Mouse (Mus musculus) limb, embryonic 14.5 days (tissue): ENCODE measurements around the gene Gfod2. TPM values are rescaled to one million over a fixed set of nuclear protein-coding genes. Genes with fewer than 3 reads are reported as not detected.

Experiments used
- ATAC-seq: fragments of 200-750 bp; cut with Nextera tagmentation; 2 replicates; pipeline ENCODE4 v1.8.0; 2017; ENCODE audit warnings: low read depth, moderate number of reproducible peaks, moderate TSS enrichment; ENCODE audit not compliant: low FRiP score
- DNase-seq: peaks from one replicate; pipeline ENCODE4 v3.0.0-alpha.2; 2015; ENCODE audit warnings: low spot score
- H3K27ac ChIP-seq: fragments of 300-500 bp; sonication (generic); replicated peaks from 2 replicates; pipeline ENCODE4 v1.5.1; 2014; ENCODE audit warnings: low read depth, mild to moderate bottlenecking, low read length, moderate library complexity, mixed read lengths
- H3K27me3 ChIP-seq: fragments of 300-500 bp; sonication (generic); 2 replicates; pipeline ENCODE4 v1.6.1; 2014; ENCODE audit warnings: low read length, mixed read lengths; ENCODE audit not compliant: control insufficient read depth, insufficient read depth
- H3K36me3 ChIP-seq: fragments of 300-500 bp; sonication (generic); 2 replicates; pipeline ENCODE4 v1.6.1; 2014; ENCODE audit warnings: mild to moderate bottlenecking, low read length, moderate library complexity, mixed read lengths; ENCODE audit not compliant: control insufficient read depth, insufficient read depth
- H3K4me1 ChIP-seq: fragments of 300-500 bp; sonication (generic); 2 replicates; pipeline ENCODE4 v1.6.1; 2014; ENCODE audit warnings: antibody characterized with exemption, low read length, mixed read lengths; ENCODE audit not compliant: control insufficient read depth, insufficient read depth
- H3K4me2 ChIP-seq: fragments of 300-500 bp; sonication (generic); replicated peaks from 2 replicates; pipeline ENCODE4 v1.6.1; 2014; ENCODE audit warnings: low read depth, mild to moderate bottlenecking, low read length, moderate library complexity; ENCODE audit not compliant: severe bottlenecking
- H3K4me3 ChIP-seq: fragments of 300-500 bp; sonication (generic); replicated peaks from 2 replicates; pipeline ENCODE4 v1.5.1; 2014; ENCODE audit warnings: low read length
- H3K9ac ChIP-seq: fragments of 300-500 bp; sonication (generic); 2 replicates; pipeline ENCODE4 v1.6.1; 2014; ENCODE audit warnings: mild to moderate bottlenecking, low read depth, low read length, moderate library complexity; ENCODE audit not compliant: severe bottlenecking
- H3K9me3 ChIP-seq: fragments of 300-500 bp; sonication (generic); 2 replicates; pipeline ENCODE4 v1.6.1; 2016; ENCODE audit warnings: low read length; ENCODE audit not compliant: control insufficient read depth
- POLR2A ChIP-seq: fragments of 200-500 bp; IDR thresholded peaks from 2 replicates; pipeline ENCODE4 v1.8.0; 2012; ENCODE audit warnings: inconsistent platforms, mild to moderate bottlenecking, moderate library complexity, borderline replicate concordance; ENCODE audit not compliant: insufficient read depth, insufficient read length; ENCODE audit errors: extremely low read depth
- WGBS: fragments of 180-500 bp; shearing (Covaris S2); extraction: QIAGEN DNeasy Blood & Tissue Kit; methylation state at CpG from one replicate; pipeline ENCODE4 v1.1.7; 2014; 5-methylcytosine and 5-hydroxymethylcytosine counted together
- polyA plus RNA-seq, 2 experiments: library from polyadenylated mRNA; depleted of rRNA in 1 of 2; stranded (reverse) in 1 of 2; unstranded in 1 of 2; fragments of >200 nt; fragmentation: Nextera tagmentation in 1 of 2; extraction: Ambion mirVana in 1 of 2; gene quantifications; 2 replicates each; pipeline versions ENCODE4 v1.2.1 to v1.2.3; 2012 to 2014

The Gfod2 gene
- polyA plus RNA-seq, 2 experiments = 11.7 to 13.6 TPM

- TF ChIP-seq POLR2A = no peak
- H3K27me3 ChIP-seq = no peaks in the 10 kb centered on the region
- H3K4me3 ChIP-seq = no peak overlapping the region
- WGBS = 94% methylated on average over 1 of the region's 1 CpGs
- H3K9ac ChIP-seq = no peak overlapping the region
- no peaks in the 10 kb centered on the region for H3K4me1 ChIP-seq
- DNase-seq (no peak), ATAC-seq (no peak)
- H3K36me3 ChIP-seq = peaks cover 4% of the 10 kb centered on the region; the same call in 1 of the 2 replicates
- no peaks in the 10 kb centered on the region for H3K9me3 ChIP-seq
- no peak overlapping the region for H3K4me2 ChIP-seq
- no peak overlapping the region for H3K27ac ChIP-seq
These were observed 34.9 kb upstream of the Gfod2 start for GRCm38 (mm10) chr8:105793331-105793730.

- ATAC-seq = no peak
- H3K4me2 ChIP-seq = no peak overlapping the region
These were observed 31.2 kb upstream of the Gfod2 start for GRCm38 (mm10) chr8:105789626-105790025.

GRCm38 (mm10) chr8:105788927-105789326 is 30.5 kb upstream of the Gfod2 start:
- no peaks in the 10 kb centered on the region for H3K4me1 ChIP-seq
- peaks cover 26% of the 10 kb centered on the region for H3K36me3 ChIP-seq
- H3K27me3 ChIP-seq = no peaks in the 10 kb centered on the region
- WGBS = 50% methylated on average over 4 of the region's 4 CpGs
- no peak for ATAC-seq
- no peak overlapping the region for H3K27ac ChIP-seq
- H3K4me2 ChIP-seq = no peak overlapping the region
- no peak for TF ChIP-seq POLR2A
- no peak overlapping the region for H3K9ac ChIP-seq
- DNase-seq = no peak
- H3K9me3 ChIP-seq = no peaks in the 10 kb centered on the region
- no peak overlapping the region for H3K4me3 ChIP-seq

More at GRCm38 (mm10) chr8:105789626-105790025, 31.2 kb upstream of the Gfod2 start:
- Histone ChIP-seq H3K27me3 (no peaks in the 10 kb centered on the region), H3K27ac (no peak overlapping the region), H3K9ac (no peak overlapping the region), H3K36me3 (peaks cover 24% of the 10 kb centered on the region), H3K4me1 (no peaks in the 10 kb centered on the region), H3K9me3 (no peaks in the 10 kb centered on the region), H3K4me3 (no peak overlapping the region)
- DNase-seq = no peak
- no peak for TF ChIP-seq POLR2A

- 97% methylated on average over 2 of the region's 2 CpGs for WGBS
- ATAC-seq = no peak
- no peak overlapping the region for H3K4me2 ChIP-seq
- H3K4me3 ChIP-seq = no peak overlapping the region
- TF ChIP-seq POLR2A = no peak
- H3K27me3 ChIP-seq = no peaks in the 10 kb centered on the region
- H3K4me1 ChIP-seq = no peaks in the 10 kb centered on the region
- no peaks in the 10 kb centered on the region for H3K9me3 ChIP-seq
- H3K9ac ChIP-seq = no peak overlapping the region
- DNase-seq = peak; percentile 27
- no peak overlapping the region for H3K27ac ChIP-seq
- peaks cover 28% of the 10 kb centered on the region for H3K36me3 ChIP-seq
These were observed 29.8 kb upstream of the Gfod2 start for GRCm38 (mm10) chr8:105788241-105788640.

GRCm38 (mm10) chr8:105780298-105780697 is 21.8 kb upstream of the Gfod2 start:
- DNase-seq (no peak), ATAC-seq (no peak)
- Histone ChIP-seq H3K9me3 (no peaks in the 10 kb centered on the region), H3K9ac (no peak overlapping the region), H3K27me3 (no peaks in the 10 kb centered on the region), H3K27ac (no peak overlapping the region), H3K4me1 (no peaks in the 10 kb centered on the region), H3K4me3 (no peak overlapping the region), H3K36me3 (peaks cover 80% of the 10 kb centered on the region), H3K4me2 (no peak overlapping the region)
- no peak for TF ChIP-seq POLR2A
- WGBS = 83% methylated on average over 5 of the region's 5 CpGs

- DNase-seq (no peak), ATAC-seq (no peak)
- Histone ChIP-seq H3K27me3 (no peaks in the 10 kb centered on the region), H3K9ac (no peak overlapping the region), H3K9me3 (no peaks in the 10 kb centered on the region), H3K36me3 (peaks cover 91% of the 10 kb centered on the region), H3K27ac (no peak overlapping the region), H3K4me3 (no peak overlapping the region), H3K4me1 (no peaks in the 10 kb centered on the region), H3K4me2 (no peak overlapping the region)
- 90% methylated on average over 2 of the region's 2 CpGs for WGBS
- TF ChIP-seq POLR2A = no peak
These were observed 19.4 kb upstream of the Gfod2 start for GRCm38 (mm10) chr8:105777833-105778232.
